Mouse (Mus musculus) CH12.LX (cell line): ENCODE data around the gene Rell1. TPM values are rescaled to one million over a fixed set of nuclear protein-coding genes. Genes with fewer than 3 reads are reported as not detected.

Experiments used
- DNase-seq: peaks from one replicate; pipeline ENCODE4 v3.0.0-alpha.2; 2013; ENCODE audit errors: extremely low read depth
- H3K27ac ChIP-seq: 2 replicates; pipeline ENCODE4 v1.5.1; 2012; ENCODE audit warnings: low read depth, mild to moderate bottlenecking, control low read depth, moderate library complexity; ENCODE audit not compliant: insufficient read depth
- H3K27me3 ChIP-seq: replicated peaks from 2 replicates; pipeline ENCODE3; 2012; ENCODE audit warnings: inconsistent platforms
- H3K36me3 ChIP-seq, 2 experiments: replicated peaks in 1 of 2; 2 replicates each; pipeline versions ENCODE3 to v1.6.1; 2012; ENCODE audit warnings: inconsistent platforms in 1 of 2, low read length in 1 of 2, mild to moderate bottlenecking in 1 of 2, mixed read lengths in 1 of 2, moderate library complexity in 1 of 2; ENCODE audit not compliant: control insufficient read depth in 1 of 2, insufficient read depth in 1 of 2
- H3K4me1 ChIP-seq, 2 experiments: 2 replicates each; pipeline ENCODE4 v1.6.1; 2012; ENCODE audit warnings: inconsistent platforms in 1 of 2, moderate library complexity in 1 of 2; ENCODE audit not compliant: insufficient read depth in 2 of 2, control insufficient read depth in 1 of 2
- H3K4me2 ChIP-seq: 2 replicates; pipeline ENCODE4 v1.6.1; 2012; ENCODE audit warnings: low read depth, mild to moderate bottlenecking, control low read depth; ENCODE audit not compliant: poor library complexity, insufficient read depth, severe bottlenecking
- H3K4me3 ChIP-seq, 3 experiments: fragments of 150-350 bp in 1 of 3; sonication (generic) in 1 of 3; replicated peaks in 1 of 3; 2 replicates each; pipeline versions ENCODE3 to v1.5.1; 2011 to 2012; ENCODE audit warnings: low read depth in 2 of 3, low read length in 2 of 3, mild to moderate bottlenecking in 2 of 3, moderate library complexity in 2 of 3, control low read depth in 1 of 3, improper control_type of control experiment in 1 of 3, inconsistent platforms in 1 of 3, mixed read lengths in 1 of 3; ENCODE audit not compliant: poor library complexity in 1 of 3
- H3K79me2 ChIP-seq: replicated peaks from 2 replicates; pipeline ENCODE4 v1.6.1; 2012; ENCODE audit warnings: mild to moderate bottlenecking, moderate library complexity; ENCODE audit not compliant: control insufficient read depth, poor library complexity, insufficient read depth, severe bottlenecking; ENCODE audit errors: extremely low read depth
- H3K9ac ChIP-seq: 2 replicates; pipeline ENCODE4 v1.6.1; 2012; ENCODE audit warnings: low read depth, mild to moderate bottlenecking, control low read depth, moderate library complexity; ENCODE audit not compliant: insufficient read depth
- H3K9me3 ChIP-seq: replicated peaks from 2 replicates; pipeline ENCODE3; 2012; ENCODE audit warnings: low read length, inconsistent platforms, mixed read lengths
- BHLHE40 ChIP-seq: IDR thresholded peaks from 2 replicates; pipeline ENCODE4 v1.6.1; 2011; ENCODE audit warnings: mild to moderate bottlenecking, low read depth, low read length, improper control_type of control experiment
- CHD1 ChIP-seq: IDR thresholded peaks from 2 replicates; pipeline ENCODE4 v1.6.1; 2012; ENCODE audit warnings: low read depth, low read length, improper control_type of control experiment, inconsistent platforms
- CTCF ChIP-seq, 2 experiments: IDR thresholded peaks in 1 of 2; conservative IDR thresholded peaks in 1 of 2; 2 replicates each; pipeline ENCODE4 v1.5.1; 2011 to 2012; ENCODE audit warnings: low read depth in 2 of 2, low read length in 2 of 2, improper control_type of control experiment in 1 of 2, inconsistent platforms in 1 of 2, mild to moderate bottlenecking in 1 of 2, moderate library complexity in 1 of 2
- ELF1 ChIP-seq: IDR thresholded peaks from 2 replicates; pipeline ENCODE4 v1.6.1; 2014; ENCODE audit warnings: low read depth, mild to moderate bottlenecking, inconsistent platforms, low read length, improper control_type of control experiment
- EP300 ChIP-seq: IDR thresholded peaks from 2 replicates; pipeline ENCODE4 v1.6.1; 2011; ENCODE audit warnings: low read length, improper control_type of control experiment
- ETS1 ChIP-seq: conservative IDR thresholded peaks from 2 replicates; pipeline ENCODE4 v1.6.1; 2012; ENCODE audit warnings: low read depth, mild to moderate bottlenecking, inconsistent platforms, low read length, improper control_type of control experiment, moderate library complexity
- GABPA ChIP-seq: IDR thresholded peaks from 2 replicates; pipeline ENCODE4 v1.6.1; 2012; ENCODE audit warnings: low read depth, low read length, improper control_type of control experiment, inconsistent platforms; ENCODE audit not compliant: insufficient replicate concordance
- HCFC1 ChIP-seq: IDR thresholded peaks from 2 replicates; pipeline ENCODE4 v1.6.1; 2012; ENCODE audit warnings: low read depth, mild to moderate bottlenecking, inconsistent platforms, low read length, improper control_type of control experiment
- IRF4 ChIP-seq: IDR thresholded peaks from 2 replicates; pipeline ENCODE4 v1.6.1; 2014; ENCODE audit warnings: low read depth, mild to moderate bottlenecking, inconsistent platforms, low read length, improper control_type of control experiment
- JUN ChIP-seq: IDR thresholded peaks from 2 replicates; pipeline ENCODE4 v1.6.1; 2011; ENCODE audit warnings: low read depth, mild to moderate bottlenecking, low read length, improper control_type of control experiment, moderate library complexity; ENCODE audit not compliant: insufficient read depth
- MAFK ChIP-seq: IDR thresholded peaks from 2 replicates; pipeline ENCODE4 v1.6.1; 2011; ENCODE audit warnings: low read length, improper control_type of control experiment; ENCODE audit not compliant: insufficient replicate concordance
- MAX ChIP-seq: IDR thresholded peaks from 2 replicates; pipeline ENCODE4 v1.6.1; 2011; ENCODE audit warnings: low read length, improper control_type of control experiment
- MEF2A ChIP-seq: IDR thresholded peaks from 2 replicates; pipeline ENCODE4 v1.6.1; 2014; ENCODE audit warnings: low read depth, mild to moderate bottlenecking, inconsistent platforms, low read length, improper control_type of control experiment, borderline replicate concordance
- MXI1 ChIP-seq: IDR thresholded peaks from 2 replicates; pipeline ENCODE4 v1.6.1; 2011; ENCODE audit warnings: mild to moderate bottlenecking, low read depth, low read length, improper control_type of control experiment
- NRF1 ChIP-seq: IDR thresholded peaks from 2 replicates; pipeline ENCODE4 v1.6.1; 2014; ENCODE audit warnings: low read depth, mild to moderate bottlenecking, inconsistent platforms, low read length, improper control_type of control experiment, moderate library complexity
- PAX5 ChIP-seq: IDR thresholded peaks from 2 replicates; pipeline ENCODE4 v1.6.1; 2012; ENCODE audit warnings: low read length, inconsistent platforms, mixed read lengths
- POLR2A ChIP-seq: IDR thresholded peaks from 2 replicates; pipeline ENCODE4 v1.6.1; 2011; ENCODE audit warnings: low read depth, mild to moderate bottlenecking, improper control_type of control experiment, low read length
- RAD21 ChIP-seq: IDR thresholded peaks from 2 replicates; pipeline ENCODE4 v1.6.1; 2011; ENCODE audit warnings: low read depth, mild to moderate bottlenecking, low read length, improper control_type of control experiment, moderate library complexity
- SIN3A ChIP-seq: IDR thresholded peaks from 2 replicates; pipeline ENCODE4 v1.6.1; 2012; ENCODE audit warnings: low read length, improper control_type of control experiment, inconsistent platforms
- TBP ChIP-seq: conservative IDR thresholded peaks from 2 replicates; pipeline ENCODE4 v1.6.1; 2011; ENCODE audit warnings: low read depth, low read length, improper control_type of control experiment
- TCF12 ChIP-seq: IDR thresholded peaks from 2 replicates; pipeline ENCODE4 v1.6.1; 2014; ENCODE audit warnings: low read depth, mild to moderate bottlenecking, inconsistent platforms, low read length, improper control_type of control experiment
- UBTF ChIP-seq: IDR thresholded peaks from 2 replicates; pipeline ENCODE4 v1.6.1; 2012; ENCODE audit warnings: low read depth, mild to moderate bottlenecking, inconsistent platforms, low read length, improper control_type of control experiment, moderate library complexity
- USF1 ChIP-seq: IDR thresholded peaks from 2 replicates; pipeline ENCODE4 v1.6.1; 2014; ENCODE audit warnings: low read depth, mild to moderate bottlenecking, inconsistent platforms, low read length, improper control_type of control experiment
- ZMIZ1 ChIP-seq: IDR thresholded peaks from 2 replicates; pipeline ENCODE4 v1.6.1; 2012; ENCODE audit warnings: low read depth, mild to moderate bottlenecking, inconsistent platforms, low read length, improper control_type of control experiment
- ZNF384 ChIP-seq: IDR thresholded peaks from 2 replicates; pipeline ENCODE4 v1.6.1; 2012; ENCODE audit warnings: low read depth, low read length, improper control_type of control experiment, inconsistent platforms
- dilution Hi-C: fragments of 300-500 bp; cut with MboI; formaldehyde crosslinking; loops from 2 replicates; pipeline ENCODE4 v1.14.3; 2020; ENCODE audit warnings: low sequenced_read_pairs; ENCODE audit not compliant: extremely low pct_unique_long_range_greater_than_20kb, extremely low pct_ligation_motif_present
- in situ Hi-C: fragments of 300-500 bp; cut with MboI; formaldehyde crosslinking; loops from 3 replicates; pipeline ENCODE4 v1.14.3; 2019; ENCODE audit warnings: low sequenced_read_pairs, low pct_ligation_motif_present, low pct_unique_long_range_greater_than_20kb, mixed read lengths
- polyA plus RNA-seq: library from polyadenylated mRNA; unstranded; fragments of >175 nt; gene quantifications from 2 replicates; pipeline ENCODE4 v1.2.1, GENCODE M21; 2012; ENCODE audit warnings: low read depth; ENCODE audit not compliant: insufficient read length
- total RNA-seq, 2 experiments: library from RNA; depleted of rRNA; stranded (reverse); fragments of 300-350 nt in 1 of 2; fragments of >200 nt in 1 of 2; gene quantifications; 2 replicates each; pipeline ENCODE4 v1.2.3; 2012 to 2014

Gene Rell1
- total and polyA plus RNA-seq, 3 experiments: 1.4 to 1.6 (median 1.5) TPM

DNA sequence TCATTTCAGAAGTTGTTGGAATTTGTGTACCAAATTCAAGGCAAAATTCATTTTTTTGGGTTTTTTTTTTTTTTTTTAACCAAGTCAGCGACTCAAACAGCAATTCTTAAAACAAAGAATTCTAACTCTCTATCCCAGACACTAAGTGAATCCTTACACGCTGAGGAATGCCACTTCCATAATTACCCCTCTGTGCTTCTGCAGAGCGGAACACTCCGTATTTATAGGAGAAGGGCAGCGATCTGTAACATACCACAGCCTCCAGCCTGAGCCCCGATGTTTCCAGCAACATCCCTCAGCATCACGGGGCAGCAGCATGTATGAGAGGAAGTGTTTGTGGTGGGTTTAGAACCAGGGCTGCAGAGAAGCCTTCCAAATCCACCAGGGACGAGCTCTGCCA lies 21.2 kb downstream of the Rell1 start:
- dilution Hi-C loops: no loop called here
- no peak for TF ChIP-seq ELF1
- TF ChIP-seq TCF12: no peak
- TF ChIP-seq ZNF384: no peak
- no peak for TF ChIP-seq GABPA
- no peak for TF ChIP-seq RAD21
- TF ChIP-seq MAFK: no peak
- Histone ChIP-seq H3K4me2 (no peak overlapping the region), H3K27ac (no peak overlapping the region), H3K4me1 (peaks cover 7 to 32% of the 10 kb centered on the region in 2 experiments; a peak in 3 of 4 replicates), H3K9me3 (no peaks in the 10 kb centered on the region), H3K36me3 (peaks cover 0 to 1% of the 10 kb centered on the region in 2 experiments), H3K4me3 (no peak overlapping the region), H3K9ac (no peak overlapping the region), H3K79me2 (no peaks in the 10 kb centered on the region), H3K27me3 (no peaks in the 10 kb centered on the region)
- no peak for DNase-seq
- in situ Hi-C loops: no loop called here

DNA sequence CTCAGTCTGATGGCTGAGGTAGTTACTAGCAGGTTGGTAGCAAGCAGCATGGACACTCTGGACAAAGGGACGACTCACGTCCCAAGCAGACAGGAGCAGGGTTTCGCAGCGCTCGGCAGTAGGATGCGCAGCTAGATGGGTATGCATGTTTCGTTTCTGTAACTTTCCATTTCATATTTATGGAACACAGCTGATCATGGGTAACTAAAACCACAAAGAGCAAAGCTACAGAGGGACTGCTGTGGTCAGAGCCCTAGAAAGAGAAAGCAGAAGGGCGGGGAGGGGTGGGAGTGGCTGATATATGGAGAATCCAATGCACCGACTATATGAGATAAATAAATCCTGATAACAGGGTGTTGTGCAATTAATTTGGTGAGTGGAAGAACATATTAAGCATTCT lies 25.4 kb downstream of the Rell1 start:
- dilution Hi-C loops: no loop called here
- Histone ChIP-seq H3K27me3 (no peaks in the 10 kb centered on the region), H3K9ac (no peak overlapping the region), H3K4me3 (no peak overlapping the region), H3K4me2 (peak overlapping the region; percentile 16), H3K79me2 (no peaks in the 10 kb centered on the region), H3K9me3 (no peaks in the 10 kb centered on the region), H3K27ac (no peak overlapping the region), H3K36me3 (no peaks in the 10 kb centered on the region), H3K4me1 (peaks cover 11 to 37% of the 10 kb centered on the region in 2 experiments)
- DNase-seq: peak; percentile 25
- TF ChIP-seq CTCF (conservative IDR thresholded peaks at IDR 0.05 in 1 of 2, IDR thresholded peaks at IDR 0.05 in 1 of 2; ENCODE audit: low read depth in 2 of 2, low read length in 2 of 2): no peak
- TF ChIP-seq ETS1: peak; percentile 64
- TF ChIP-seq SIN3A: 0 out of 2 replicates have a peak, but pooled peaks have one; percentile 29
- peak; percentile 37; the same call in 1 of the 2 replicates for TF ChIP-seq MEF2A
- no peak for TF ChIP-seq JUN
- no peak for TF ChIP-seq POLR2A
- no peak for TF ChIP-seq MAX
- TF ChIP-seq NRF1: no peak
- TF ChIP-seq TCF12: no peak
- no peak for TF ChIP-seq CHD1
- TF ChIP-seq TBP: no peak
- TF ChIP-seq ZNF384: no peak
- TF ChIP-seq IRF4: peak; percentile 30; the same call in 1 of the 2 replicates
- TF ChIP-seq HCFC1: no peak
- no peak for TF ChIP-seq MXI1
- TF ChIP-seq UBTF: no peak
- no peak for TF ChIP-seq PAX5
- TF ChIP-seq BHLHE40: 0 out of 2 replicates have a peak, but pooled peaks have one; percentile 27
- TF ChIP-seq EP300: peak; percentile 34; the same call in 1 of the 2 replicates
- no peak for TF ChIP-seq ZMIZ1
- TF ChIP-seq USF1: no peak
- in situ Hi-C loops: no loop called here
